Mouse (Mus musculus) olfactory bulb, adult 2 months (tissue): ENCODE results near the gene Gls. TPM values are rescaled to one million over a fixed set of nuclear protein-coding genes. Genes with fewer than 3 reads are reported as not detected.

ENCODE experiments used
- H3K27ac ChIP-seq: fragments of 200-500 bp; 2 replicates; pipeline ENCODE4 v1.5.1; 2012; ENCODE audit warnings: low read depth, low read length; ENCODE audit not compliant: insufficient read depth
- H3K4me1 ChIP-seq: fragments of 200-500 bp; 2 replicates; pipeline ENCODE4 v1.6.1; 2012; ENCODE audit warnings: low read length; ENCODE audit not compliant: control insufficient read depth, insufficient read depth
- H3K4me3 ChIP-seq: fragments of 200-500 bp; 2 replicates; pipeline ENCODE4 v1.5.1; 2012; ENCODE audit warnings: mild to moderate bottlenecking, low read depth, low read length, moderate library complexity; ENCODE audit not compliant: insufficient read depth
- CTCF ChIP-seq: fragments of 200-500 bp; IDR thresholded peaks from 2 replicates; pipeline ENCODE4 v1.5.1; 2012; ENCODE audit warnings: low read depth, mild to moderate bottlenecking, low read length, moderate library complexity; ENCODE audit not compliant: insufficient read depth
- POLR2A ChIP-seq: fragments of 200-500 bp; IDR thresholded peaks from 2 replicates; pipeline ENCODE4 v1.6.1; 2012; ENCODE audit warnings: mild to moderate bottlenecking, low read depth, low read length, moderate library complexity; ENCODE audit not compliant: insufficient read depth
- WGBS: fragments of 180-500 bp; shearing (Covaris S2); methylation state at CpG from one replicate; pipeline ENCODE4 v1.1.7; 2018; 5-methylcytosine and 5-hydroxymethylcytosine counted together
- polyA plus RNA-seq: library from polyadenylated mRNA; stranded (reverse); fragments of >200 nt; gene quantifications from 2 replicates; pipeline ENCODE4 v1.2.4, GENCODE M21; 2012; ENCODE audit warnings: low replicate concordance; ENCODE audit not compliant: missing spikeins, insufficient read depth, insufficient read length

The Gls gene
- polyA plus RNA-seq, 1 experiment: 842 TPM

GRCm38 (mm10) chr1:52267606-52268005 lies 34.6 kb upstream of the Gls start:
- Histone ChIP-seq H3K4me3 (no peak overlapping the region), H3K27ac (no peak overlapping the region), H3K4me1 (no peaks in the 10 kb centered on the region)
- no peak for TF ChIP-seq POLR2A
- TF ChIP-seq CTCF: no peak
- 47% methylated on average over 3 of the region's 3 CpGs for WGBS

GRCm38 (mm10) chr1:52265886-52266516 lies 33.0 kb upstream of the Gls start:
- TF ChIP-seq POLR2A (no peak), CTCF (no peak)
- WGBS: 59% methylated on average over 3 of the region's 3 CpGs
- H3K27ac ChIP-seq: no peak overlapping the region
- no peaks in the 10 kb centered on the region for H3K4me1 ChIP-seq
- no peak overlapping the region for H3K4me3 ChIP-seq

GRCm38 (mm10) chr1:52264290-52264689 lies 31.3 kb upstream of the Gls start:
- Histone ChIP-seq H3K27ac (no peak overlapping the region), H3K4me3 (no peak overlapping the region), H3K4me1 (no peaks in the 10 kb centered on the region)
- 55% methylated on average over 3 of the region's 3 CpGs for WGBS
- TF ChIP-seq CTCF (no peak), POLR2A (no peak)

- Histone ChIP-seq H3K4me1 (no peaks in the 10 kb centered on the region), H3K27ac (no peak overlapping the region), H3K4me3 (no peak overlapping the region)
- TF ChIP-seq POLR2A (no peak), CTCF (no peak)
- 98% methylated on average over 4 of the region's 4 CpGs for WGBS
These were observed 27.5 kb upstream of the Gls start for GRCm38 (mm10) chr1:52260354-52261090.

GRCm38 (mm10) chr1:52258006-52258749 lies 25.1 kb upstream of the Gls start:
- no peak for TF ChIP-seq CTCF
- no peak for TF ChIP-seq POLR2A
- Histone ChIP-seq H3K4me3 (no peak overlapping the region), H3K27ac (no peak overlapping the region), H3K4me1 (no peaks in the 10 kb centered on the region)
- 84% methylated on average over 9 of the region's 9 CpGs for WGBS

GRCm38 (mm10) chr1:52256916-52257315 lies 23.9 kb upstream of the Gls start:
- no peak overlapping the region for H3K4me3 ChIP-seq
- no peak for TF ChIP-seq POLR2A
- TF ChIP-seq CTCF: no peak
- H3K27ac ChIP-seq: no peak overlapping the region
- H3K4me1 ChIP-seq: no peaks in the 10 kb centered on the region
- 88% methylated on average over 4 of the region's 4 CpGs for WGBS

GRCm38 (mm10) chr1:52256194-52256593 lies 23.2 kb upstream of the Gls start:
- 91% methylated on average over 4 of the region's 4 CpGs for WGBS
- no peaks in the 10 kb centered on the region for H3K4me1 ChIP-seq
- TF ChIP-seq POLR2A: no peak
- TF ChIP-seq CTCF: no peak
- H3K4me3 ChIP-seq: no peak overlapping the region
- no peak overlapping the region for H3K27ac ChIP-seq

GRCm38 (mm10) chr1:52254411-52254810 lies 21.4 kb upstream of the Gls start:
- WGBS: 88% methylated on average over 2 of the region's 2 CpGs
- no peak overlapping the region for H3K4me3 ChIP-seq
- no peak for TF ChIP-seq POLR2A
- H3K4me1 ChIP-seq: no peaks in the 10 kb centered on the region
- H3K27ac ChIP-seq: no peak overlapping the region

- Histone ChIP-seq H3K4me1 (no peaks in the 10 kb centered on the region), H3K4me3 (no peak overlapping the region), H3K27ac (no peak overlapping the region)
- WGBS: 87% methylated on average over 6 of the region's 6 CpGs
- TF ChIP-seq CTCF (no peak), POLR2A (no peak)
These were observed 20.4 kb upstream of the Gls start for GRCm38 (mm10) chr1:52253386-52253785.
